Mouse (Mus musculus) limb, embryonic 10.5 days (tissue): ENCODE data around the gene 4931409K22Rik. TPM values are rescaled to one million over a fixed set of nuclear protein-coding genes. Genes with fewer than 3 reads are reported as not detected.

Source experiments
- DNase-seq: peaks from one replicate; pipeline ENCODE4 v3.0.0-alpha.2; 2017; ENCODE audit warnings: low spot score
- H3K27ac ChIP-seq: fragments of 300-500 bp; sonication (generic); 2 replicates; pipeline ENCODE4 v1.5.1; 2016; ENCODE audit warnings: mild to moderate bottlenecking
- H3K27me3 ChIP-seq: fragments of 300-500 bp; sonication (generic); 2 replicates; pipeline ENCODE4 v1.6.1; 2016; ENCODE audit warnings: low read depth, mild to moderate bottlenecking; ENCODE audit not compliant: poor library complexity, severe bottlenecking
- H3K36me3 ChIP-seq: fragments of 300-500 bp; sonication (generic); 2 replicates; pipeline ENCODE4 v1.6.1; 2016; ENCODE audit warnings: mild to moderate bottlenecking, moderate library complexity
- H3K4me1 ChIP-seq: fragments of 300-500 bp; sonication (generic); 2 replicates; pipeline ENCODE4 v1.6.1; 2016
- H3K4me3 ChIP-seq: fragments of 300-500 bp; sonication (generic); 2 replicates; pipeline ENCODE4 v1.5.1; 2016; ENCODE audit warnings: mild to moderate bottlenecking, moderate library complexity
- H3K9me3 ChIP-seq: fragments of 300-500 bp; sonication (generic); replicated peaks from 2 replicates; pipeline ENCODE4 v1.6.1; 2016; ENCODE audit warnings: mild to moderate bottlenecking
- WGBS: fragments of 180-500 bp; shearing (Covaris S2); methylation state at CpG from one replicate; pipeline ENCODE4 v1.1.7; 2016; 5-methylcytosine and 5-hydroxymethylcytosine counted together
- polyA plus RNA-seq: library from polyadenylated mRNA; unstranded; fragments of >200 nt; fragmentation: Nextera tagmentation; extraction: Ambion mirVana; gene quantifications from 2 replicates; pipeline ENCODE4 v1.2.1, GENCODE M21; 2016

The 4931409K22Rik gene
- polyA plus RNA-seq, 1 experiment from 2014 or later: 0.05 TPM

GRCm38 (mm10) chr5:24526889-24527230, 29.7 kb downstream of the 4931409K22Rik start, which contains the start of gene Gbx1:
Gbx1 (minus strand) TSS chr5:24527202.
- Histone ChIP-seq H3K27me3 (peaks cover 98% of the 10 kb centered on the region), H3K27ac (peak within 1 kb of the TSS; percentile 40; the same call in 1 of the 2 replicates), H3K9me3 (no peaks in the 10 kb centered on the region), H3K36me3 (no peaks in the 10 kb centered on the region), H3K4me3 (peak within 1 kb of the TSS; percentile 50), H3K4me1 (peaks cover 18% of the 10 kb centered on the region)
- DNase-seq: peak; percentile 65
- under 1% methylated on average over 49 of the region's 49 CpGs for WGBS

GRCm38 (mm10) chr5:24526190-24526888, 30.3 kb downstream of the 4931409K22Rik start:
- Histone ChIP-seq H3K27me3 (peaks cover 98% of the 10 kb centered on the region), H3K27ac (peak overlapping the region; percentile 40; the same call in 1 of the 2 replicates), H3K9me3 (no peaks in the 10 kb centered on the region), H3K4me1 (peaks cover 18% of the 10 kb centered on the region), H3K4me3 (peak overlapping the region; percentile 50), H3K36me3 (no peaks in the 10 kb centered on the region)
- WGBS: under 1% methylated on average over 83 of the region's 109 CpGs
- peak; percentile 66 for DNase-seq

GRCm38 (mm10) chr5:24525360-24526189, 31.0 kb downstream of the 4931409K22Rik start:
- Histone ChIP-seq H3K27ac (no peak overlapping the region), H3K9me3 (no peaks in the 10 kb centered on the region), H3K27me3 (peaks cover 98% of the 10 kb centered on the region), H3K4me3 (peak overlapping the region; percentile 50), H3K4me1 (peaks cover 18% of the 10 kb centered on the region), H3K36me3 (no peaks in the 10 kb centered on the region)
- 4% methylated on average over 34 of the region's 34 CpGs for WGBS
- DNase-seq: no peak

GRCm38 (mm10) chr5:24524522-24524921, 32.1 kb downstream of the 4931409K22Rik start:
- no peak overlapping the region for H3K27ac ChIP-seq
- no peaks in the 10 kb centered on the region for H3K9me3 ChIP-seq
- H3K4me1 ChIP-seq: peaks cover 18% of the 10 kb centered on the region
- no peak for DNase-seq
- WGBS: 22% methylated on average over 4 of the region's 4 CpGs
- no peaks in the 10 kb centered on the region for H3K36me3 ChIP-seq
- no peak overlapping the region for H3K4me3 ChIP-seq
- H3K27me3 ChIP-seq: peaks cover 100% of the 10 kb centered on the region

- DNase-seq: no peak
- no peaks in the 10 kb centered on the region for H3K36me3 ChIP-seq
- H3K4me3 ChIP-seq: no peak overlapping the region
- H3K4me1 ChIP-seq: peaks cover 18% of the 10 kb centered on the region
- no peaks in the 10 kb centered on the region for H3K9me3 ChIP-seq
- WGBS: 50% methylated on average over 8 of the region's 8 CpGs
- peaks cover 99% of the 10 kb centered on the region for H3K27me3 ChIP-seq
- no peak overlapping the region for H3K27ac ChIP-seq
Observed at GRCm38 (mm10) chr5:24523806-24524205, 32.8 kb downstream of the 4931409K22Rik start.

GRCm38 (mm10) chr5:24521366-24521765, 35.2 kb downstream of the 4931409K22Rik start:
- Histone ChIP-seq H3K4me1 (peaks cover 15% of the 10 kb centered on the region), H3K27me3 (peaks cover 95% of the 10 kb centered on the region), H3K27ac (no peak overlapping the region), H3K36me3 (no peaks in the 10 kb centered on the region), H3K9me3 (no peaks in the 10 kb centered on the region), H3K4me3 (no peak overlapping the region)
- 66% methylated on average over 8 of the region's 8 CpGs for WGBS
- no peak for DNase-seq

GRCm38 (mm10) chr5:24512271-24512670, 44.3 kb downstream of the 4931409K22Rik start:
- no peak overlapping the region for H3K4me3 ChIP-seq
- H3K36me3 ChIP-seq: no peaks in the 10 kb centered on the region
- 57% methylated on average over 8 of the region's 8 CpGs for WGBS
- peaks cover 19% of the 10 kb centered on the region for H3K4me1 ChIP-seq
- no peak for DNase-seq
- H3K27ac ChIP-seq: no peak overlapping the region
- peaks cover 35% of the 10 kb centered on the region for H3K27me3 ChIP-seq
- H3K9me3 ChIP-seq: no peaks in the 10 kb centered on the region

- 53% methylated on average over 11 of the region's 11 CpGs for WGBS
- no peak overlapping the region for H3K4me3 ChIP-seq
- no peak for DNase-seq
- H3K36me3 ChIP-seq: no peaks in the 10 kb centered on the region
- H3K27me3 ChIP-seq: peaks cover 33% of the 10 kb centered on the region
- no peak overlapping the region for H3K27ac ChIP-seq
- peaks cover 19% of the 10 kb centered on the region for H3K4me1 ChIP-seq
- H3K9me3 ChIP-seq: no peaks in the 10 kb centered on the region
Observed at GRCm38 (mm10) chr5:24510635-24511034, 46.0 kb downstream of the 4931409K22Rik start.

- peaks cover 55% of the 10 kb centered on the region for H3K27me3 ChIP-seq
- no peak overlapping the region for H3K27ac ChIP-seq
- H3K36me3 ChIP-seq: no peaks in the 10 kb centered on the region
- peaks cover 20% of the 10 kb centered on the region for H3K4me1 ChIP-seq
- H3K4me3 ChIP-seq: no peak overlapping the region
- H3K9me3 ChIP-seq: no peaks in the 10 kb centered on the region
- no peak for DNase-seq
- 93% methylated on average over 7 of the region's 7 CpGs for WGBS
Observed at GRCm38 (mm10) chr5:24508406-24508805, 48.2 kb downstream of the 4931409K22Rik start.

GRCm38 (mm10) chr5:24505513-24505912, 51.1 kb downstream of the 4931409K22Rik start:
- DNase-seq: no peak
- H3K9me3 ChIP-seq: no peaks in the 10 kb centered on the region
- no peak overlapping the region for H3K4me3 ChIP-seq
- peaks cover 52% of the 10 kb centered on the region for H3K27me3 ChIP-seq
- peaks cover 25% of the 10 kb centered on the region for H3K36me3 ChIP-seq
- peaks cover 15% of the 10 kb centered on the region for H3K4me1 ChIP-seq
- 64% methylated on average over 2 of the region's 2 CpGs for WGBS
- H3K27ac ChIP-seq: no peak overlapping the region

- DNase-seq: no peak
- 66% methylated on average over 4 of the region's 4 CpGs for WGBS
- no peak overlapping the region for H3K4me3 ChIP-seq
- H3K9me3 ChIP-seq: no peaks in the 10 kb centered on the region
- H3K27me3 ChIP-seq: peaks cover 51% of the 10 kb centered on the region
- peaks cover 52% of the 10 kb centered on the region for H3K36me3 ChIP-seq
- peaks cover 11% of the 10 kb centered on the region for H3K4me1 ChIP-seq
- H3K27ac ChIP-seq: no peak overlapping the region
Observed at GRCm38 (mm10) chr5:24502786-24503185, 53.8 kb downstream of the 4931409K22Rik start.

- no peak for DNase-seq
- 94% methylated on average over 11 of the region's 11 CpGs for WGBS
- H3K4me3 ChIP-seq: no peak overlapping the region
- H3K9me3 ChIP-seq: no peaks in the 10 kb centered on the region
- H3K27ac ChIP-seq: no peak overlapping the region
- peaks cover 24% of the 10 kb centered on the region for H3K4me1 ChIP-seq
- peaks cover 39% of the 10 kb centered on the region for H3K27me3 ChIP-seq
- peaks cover 71% of the 10 kb centered on the region for H3K36me3 ChIP-seq
Observed at GRCm38 (mm10) chr5:24500851-24501250, 55.8 kb downstream of the 4931409K22Rik start.

GRCm38 (mm10) chr5:24499113-24499512, 57.5 kb downstream of the 4931409K22Rik start:
- 87% methylated on average over 10 of the region's 10 CpGs for WGBS
- H3K4me1 ChIP-seq: peaks cover 17% of the 10 kb centered on the region
- H3K4me3 ChIP-seq: no peak overlapping the region
- no peak overlapping the region for H3K27ac ChIP-seq
- DNase-seq: no peak
- peaks cover 21% of the 10 kb centered on the region for H3K27me3 ChIP-seq
- H3K9me3 ChIP-seq: no peaks in the 10 kb centered on the region
- H3K36me3 ChIP-seq: peaks cover 89% of the 10 kb centered on the region
